Mouse (Mus musculus) cortical plate, adult 2 months (tissue): ENCODE results near the gene Sdf2l1.

Experiments
- CTCF ChIP-seq: fragments of 200-500 bp; IDR thresholded peaks from 2 replicates; pipeline ENCODE4 v1.5.1; 2011; ENCODE audit warnings: mild to moderate bottlenecking, control low read depth, low read length; ENCODE audit not compliant: insufficient read depth; ENCODE audit errors: extremely low read depth
- POLR2A ChIP-seq: fragments of 200-500 bp; IDR thresholded peaks from 2 replicates; pipeline ENCODE4 v1.6.1; 2011; ENCODE audit warnings: mild to moderate bottlenecking, low read length, control low read depth; ENCODE audit not compliant: insufficient read depth; ENCODE audit errors: extremely low read depth

GRCm38 (mm10) chr16:17110771-17111743, 21.1 kb downstream of the Sdf2l1 start, which contains the start of gene Ppil2:
- TF ChIP-seq CTCF (no peak), POLR2A (peak; percentile 94)
